Mouse (Mus musculus): ENCODE results near the gene Ehd2. TPM values are rescaled to one million over a fixed set of nuclear protein-coding genes. Genes with fewer than 3 reads are reported as not detected.
"Not testable (repeated sequence)": the region's sequence is repeated elsewhere in the genome, so short reads cannot be mapped to it uniquely, and the experiment has no call there.

Gene Ehd2
- polyA plus RNA-seq, 1 experiment from 2014 or later: 10.0 TPM

- ATAC-seq (ENCODE audit: insufficient number of reproducible peaks, insufficient read depth, low FRiP score, low TSS enrichment, low read depth): peak; percentile 34
- Histone ChIP-seq H3K36me3 (peaks cover 34% of the 10 kb centered on the region), H3K27ac (peak overlapping the region; percentile 74), H3K9ac (replicated peaks) (peak overlapping the region; percentile 58), H3K4me2 (peak overlapping the region; percentile 65), H3K4me1 (replicated peaks) (peaks cover 16% of the 10 kb centered on the region), H3K27me3 (no peaks in the 10 kb centered on the region), H3K4me3 (replicated peaks) (peak overlapping the region; percentile 51), H3K9me3 (no peaks in the 10 kb centered on the region)
- WGBS: 1% methylated on average over 10 of the region's 10 CpGs
These were observed 45.6 kb downstream of the Ehd2 start for GRCm38 (mm10) chr7:15921796-15922195.

GRCm38 (mm10) chr7:15920645-15921190 lies 46.6 kb downstream of the Ehd2 start:
- Histone ChIP-seq H3K36me3 (peaks cover 36% of the 10 kb centered on the region), H3K9ac (replicated peaks) (peak overlapping the region; percentile 58), H3K4me3 (replicated peaks) (peak overlapping the region; percentile 51), H3K27me3 (no peaks in the 10 kb centered on the region), H3K27ac (no peak overlapping the region), H3K4me1 (replicated peaks) (peaks cover 16% of the 10 kb centered on the region), H3K9me3 (no peaks in the 10 kb centered on the region), H3K4me2 (peak overlapping the region; percentile 65)
- no peak for ATAC-seq (ENCODE audit: insufficient number of reproducible peaks, insufficient read depth, low FRiP score, low TSS enrichment, low read depth)
- 88% methylated on average over 6 of the region's 6 CpGs for WGBS

- Histone ChIP-seq H3K4me1 (replicated peaks) (peaks cover 16% of the 10 kb centered on the region), H3K36me3 (peaks cover 36% of the 10 kb centered on the region), H3K27ac (no peak overlapping the region), H3K9me3 (no peaks in the 10 kb centered on the region), H3K27me3 (no peaks in the 10 kb centered on the region), H3K4me2 (peak overlapping the region; percentile 65; the same call in 1 of the 2 replicates), H3K9ac (replicated peaks) (no peak overlapping the region), H3K4me3 (replicated peaks) (0 out of 2 replicates have a peak overlapping the region, but pooled peaks have one; percentile 51)
- ATAC-seq (ENCODE audit: insufficient number of reproducible peaks, insufficient read depth, low FRiP score, low TSS enrichment, low read depth): no peak
- 93% methylated on average over 9 of the region's 9 CpGs for WGBS
These were observed 47.4 kb downstream of the Ehd2 start for GRCm38 (mm10) chr7:15919947-15920346.

- Histone ChIP-seq H3K36me3 (peaks cover 36% of the 10 kb centered on the region), H3K9me3 (no peaks in the 10 kb centered on the region), H3K27me3 (no peaks in the 10 kb centered on the region), H3K4me3 (replicated peaks) (no peak overlapping the region), H3K4me1 (replicated peaks) (peaks cover 16% of the 10 kb centered on the region), H3K4me2 (no peak overlapping the region), H3K9ac (replicated peaks) (no peak overlapping the region), H3K27ac (no peak overlapping the region)
- no peak for ATAC-seq (ENCODE audit: insufficient number of reproducible peaks, insufficient read depth, low FRiP score, low TSS enrichment, low read depth)
These were observed 49.0 kb downstream of the Ehd2 start for GRCm38 (mm10) chr7:15918371-15918770.

GRCm38 (mm10) chr7:15916996-15917395 lies 50.4 kb downstream of the Ehd2 start:
- Histone ChIP-seq H3K27me3 (no peaks in the 10 kb centered on the region), H3K9ac (replicated peaks) (no peak overlapping the region), H3K36me3 (peaks cover 36% of the 10 kb centered on the region), H3K4me3 (replicated peaks) (no peak overlapping the region), H3K27ac (no peak overlapping the region), H3K4me2 (no peak overlapping the region), H3K4me1 (replicated peaks) (peaks cover 13% of the 10 kb centered on the region), H3K9me3 (no peaks in the 10 kb centered on the region)
- WGBS: 82% methylated on average over 4 of the region's 4 CpGs
- ATAC-seq (ENCODE audit: insufficient number of reproducible peaks, insufficient read depth, low FRiP score, low TSS enrichment, low read depth): no peak

GRCm38 (mm10) chr7:15916134-15916723 lies 51.1 kb downstream of the Ehd2 start:
- no peak for ATAC-seq (ENCODE audit: insufficient number of reproducible peaks, insufficient read depth, low FRiP score, low TSS enrichment, low read depth)

GRCm38 (mm10) chr7:15915695-15916094 lies 51.7 kb downstream of the Ehd2 start:
- H3K9me3 ChIP-seq; H3K27me3 ChIP-seq; H3K4me3 ChIP-seq (replicated peaks); H3K4me1 ChIP-seq (replicated peaks); H3K4me2 ChIP-seq; H3K9ac ChIP-seq (replicated peaks); H3K27ac ChIP-seq; ATAC-seq (ENCODE audit: insufficient number of reproducible peaks, insufficient read depth, low FRiP score, low TSS enrichment, low read depth): not testable (repeated sequence)
- WGBS: 89% methylated on average over 4 of the region's 4 CpGs
- H3K36me3 ChIP-seq: peaks cover 36% of the 10 kb centered on the region

More at GRCm38 (mm10) chr7:15916134-15916723, 51.1 kb downstream of the Ehd2 start:
- no peak overlapping the region for H3K4me2 ChIP-seq
- no peaks in the 10 kb centered on the region for H3K9me3 ChIP-seq
- no peak overlapping the region for H3K9ac ChIP-seq (replicated peaks)
- no peaks in the 10 kb centered on the region for H3K27me3 ChIP-seq
- WGBS: 90% methylated on average over 3 of the region's 3 CpGs
- H3K4me1 ChIP-seq (replicated peaks): peaks cover 11% of the 10 kb centered on the region
- no peak overlapping the region for H3K4me3 ChIP-seq (replicated peaks)
- peaks cover 36% of the 10 kb centered on the region for H3K36me3 ChIP-seq
- no peak overlapping the region for H3K27ac ChIP-seq

- Histone ChIP-seq H3K27ac (no peak overlapping the region), H3K36me3 (peaks cover 29% of the 10 kb centered on the region), H3K27me3 (no peaks in the 10 kb centered on the region), H3K4me1 (replicated peaks) (no peaks in the 10 kb centered on the region), H3K9me3 (no peaks in the 10 kb centered on the region), H3K4me2 (no peak overlapping the region), H3K4me3 (replicated peaks) (no peak overlapping the region), H3K9ac (replicated peaks) (no peak overlapping the region)
- WGBS: 81% methylated on average over 2 of the region's 2 CpGs
- no peak for ATAC-seq (ENCODE audit: insufficient number of reproducible peaks, insufficient read depth, low FRiP score, low TSS enrichment, low read depth)
These were observed 52.6 kb downstream of the Ehd2 start for GRCm38 (mm10) chr7:15914751-15915150.

GRCm38 (mm10) chr7:15914252-15914651 lies 53.1 kb downstream of the Ehd2 start:
- 40% methylated on average over 2 of the region's 2 CpGs for WGBS
- ATAC-seq (ENCODE audit: insufficient number of reproducible peaks, insufficient read depth, low FRiP score, low TSS enrichment, low read depth): no peak
- Histone ChIP-seq H3K9me3 (no peaks in the 10 kb centered on the region), H3K4me1 (replicated peaks) (no peaks in the 10 kb centered on the region), H3K4me3 (replicated peaks) (no peak overlapping the region), H3K36me3 (peaks cover 24% of the 10 kb centered on the region), H3K27me3 (no peaks in the 10 kb centered on the region), H3K4me2 (no peak overlapping the region), H3K27ac (no peak overlapping the region), H3K9ac (replicated peaks) (no peak overlapping the region)

- Histone ChIP-seq H3K4me1 (replicated peaks) (no peaks in the 10 kb centered on the region), H3K36me3 (peaks cover 6% of the 10 kb centered on the region), H3K9ac (replicated peaks) (no peak overlapping the region), H3K27me3 (no peaks in the 10 kb centered on the region), H3K4me2 (no peak overlapping the region), H3K4me3 (replicated peaks) (no peak overlapping the region), H3K27ac (no peak overlapping the region), H3K9me3 (no peaks in the 10 kb centered on the region)
- ATAC-seq (ENCODE audit: insufficient number of reproducible peaks, insufficient read depth, low FRiP score, low TSS enrichment, low read depth): peak; percentile 64; the same call in 1 of the 2 replicates
- 2% methylated on average over 4 of the region's 4 CpGs for WGBS
These were observed 55.2 kb downstream of the Ehd2 start for GRCm38 (mm10) chr7:15912183-15912582.

- Histone ChIP-seq H3K9ac (replicated peaks) (no peak overlapping the region), H3K4me3 (replicated peaks) (no peak overlapping the region), H3K36me3 (no peaks in the 10 kb centered on the region), H3K9me3 (no peaks in the 10 kb centered on the region), H3K4me2 (no peak overlapping the region), H3K27me3 (no peaks in the 10 kb centered on the region), H3K27ac (no peak overlapping the region), H3K4me1 (replicated peaks) (no peaks in the 10 kb centered on the region)
- no peak for ATAC-seq (ENCODE audit: insufficient number of reproducible peaks, insufficient read depth, low FRiP score, low TSS enrichment, low read depth)
- WGBS: 80% methylated on average over 5 of the region's 5 CpGs
These were observed 56.8 kb downstream of the Ehd2 start for GRCm38 (mm10) chr7:15910521-15910920.

Measured in limb, embryonic 12.5 days (tissue).